Mouse (Mus musculus): ENCODE measurements around the gene Irx4.

Gene Irx4

DNA sequence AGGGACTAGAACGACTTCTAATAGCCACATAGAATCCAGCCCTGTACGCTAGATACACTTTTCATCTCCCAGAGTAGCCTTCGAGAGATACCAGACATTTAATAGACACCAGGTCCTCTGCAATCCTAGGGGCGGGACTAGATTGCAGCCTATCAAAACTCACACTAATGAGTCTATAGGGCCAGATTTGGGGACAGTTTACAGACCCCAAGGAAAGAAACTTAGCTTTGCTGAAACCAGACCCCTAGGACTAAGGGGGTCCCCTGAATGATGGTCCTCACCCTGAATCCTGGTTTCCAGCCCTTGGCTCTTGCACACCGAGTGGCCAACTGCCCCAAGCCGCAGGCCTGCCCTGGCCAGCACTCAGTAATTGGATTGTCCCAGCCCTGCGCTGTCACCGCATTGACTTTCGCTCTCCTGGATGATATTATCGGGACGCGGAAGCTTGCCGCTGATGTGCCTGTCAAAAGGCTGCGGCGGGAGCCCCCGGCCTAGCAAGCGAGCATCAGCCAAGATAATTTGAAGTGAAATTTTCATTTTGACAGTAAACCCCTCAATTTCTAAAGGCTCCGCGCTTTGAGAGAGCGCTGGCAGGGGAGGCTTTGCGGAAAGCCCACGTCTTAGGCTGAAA lies 10.3 kb downstream of the Irx4 start:
- DNase-seq (ENCODE audit: low spot score), result no peak

DNA sequence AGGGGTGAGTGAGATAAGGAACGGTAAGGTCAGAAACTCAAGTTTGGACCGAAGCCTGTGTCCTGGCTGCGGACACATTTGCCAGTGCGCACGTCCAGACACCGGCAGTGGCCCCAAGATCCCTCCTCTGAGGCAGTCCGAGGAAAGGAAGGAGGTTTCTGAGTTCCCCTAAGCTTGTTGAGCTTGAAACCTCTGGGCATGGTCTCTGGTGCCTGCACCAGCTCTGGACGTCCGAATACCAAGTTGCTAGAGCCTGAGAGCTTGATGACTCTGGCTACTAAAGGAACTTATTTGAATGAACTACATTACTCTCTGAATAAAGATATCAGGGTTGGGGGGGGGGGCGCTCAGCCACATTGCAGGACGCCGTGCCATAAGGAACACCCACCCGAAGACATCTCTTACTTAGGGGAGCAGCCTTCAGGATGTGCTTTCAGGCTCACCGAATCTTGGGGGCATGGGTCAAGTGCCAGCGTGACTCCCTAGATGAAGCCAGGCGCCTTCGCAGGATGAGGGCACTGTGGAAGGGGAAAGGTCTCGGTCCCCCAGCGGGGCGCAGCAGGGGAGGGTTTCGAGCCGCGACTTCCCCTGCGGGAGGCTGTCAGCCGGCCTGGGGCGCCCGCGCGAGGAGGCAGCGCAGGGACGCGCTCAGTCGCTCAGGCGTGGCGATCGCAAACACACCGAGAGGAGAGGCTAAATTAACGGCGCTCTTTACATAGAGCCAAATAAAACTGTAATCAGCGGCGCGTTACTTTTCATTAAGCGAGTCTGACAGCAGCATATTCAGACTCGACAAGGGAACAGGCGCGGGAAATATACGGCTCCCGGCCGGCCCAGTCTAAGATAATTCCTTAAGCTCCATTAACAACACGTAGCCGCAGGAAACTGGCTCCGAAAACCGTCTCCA lies 11.3 kb downstream of the Irx4 start:
- no peak for DNase-seq (ENCODE audit: low spot score)

DNA sequence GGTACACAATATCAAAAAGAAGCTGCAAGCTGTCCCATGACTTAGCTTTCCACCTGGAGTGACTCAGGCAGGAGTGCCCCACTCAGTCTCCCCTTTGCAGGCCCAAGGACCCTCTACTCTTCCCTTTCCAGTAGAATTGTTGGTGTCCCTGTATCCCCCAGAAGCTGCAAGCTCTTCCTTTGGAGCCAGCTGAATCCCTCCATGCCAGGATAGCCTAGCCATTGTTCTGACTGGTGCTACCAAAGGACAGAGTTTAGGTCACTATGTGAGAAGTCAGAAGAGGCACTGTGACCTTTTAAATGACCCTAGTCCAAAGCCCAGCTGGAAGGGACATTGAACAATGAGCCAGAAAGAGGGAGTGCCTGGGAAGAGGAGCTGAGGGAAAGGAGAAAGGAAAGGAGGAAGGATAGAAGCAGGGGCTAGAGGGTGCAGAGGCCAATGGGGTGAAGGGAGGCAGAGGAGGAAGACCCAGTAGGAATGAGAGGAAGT lies 12.6 kb downstream of the Irx4 start:
- DNase-seq (ENCODE audit: low spot score), result no peak

DNA sequence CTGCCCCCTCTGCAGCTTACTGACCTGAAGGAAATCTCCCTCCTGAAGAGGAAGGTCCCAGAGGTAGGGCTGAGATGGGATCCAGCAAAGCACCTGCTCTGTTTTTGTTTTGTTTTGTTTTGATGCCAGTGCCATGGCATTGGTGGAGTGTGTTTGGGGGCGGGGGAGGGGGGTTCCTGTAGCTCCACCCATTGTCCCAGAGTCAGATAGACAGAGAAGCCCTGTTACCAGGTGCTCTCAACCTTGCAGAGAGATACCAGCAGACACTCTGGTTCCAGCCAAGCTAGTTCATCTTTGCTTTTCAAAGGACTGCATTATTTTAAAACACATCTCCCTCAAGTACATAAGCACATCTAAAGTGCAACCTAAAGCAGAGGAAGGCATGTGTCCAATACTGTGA lies 13.3 kb downstream of the Irx4 start:
- no peak for DNase-seq (ENCODE audit: low spot score)

DNA sequence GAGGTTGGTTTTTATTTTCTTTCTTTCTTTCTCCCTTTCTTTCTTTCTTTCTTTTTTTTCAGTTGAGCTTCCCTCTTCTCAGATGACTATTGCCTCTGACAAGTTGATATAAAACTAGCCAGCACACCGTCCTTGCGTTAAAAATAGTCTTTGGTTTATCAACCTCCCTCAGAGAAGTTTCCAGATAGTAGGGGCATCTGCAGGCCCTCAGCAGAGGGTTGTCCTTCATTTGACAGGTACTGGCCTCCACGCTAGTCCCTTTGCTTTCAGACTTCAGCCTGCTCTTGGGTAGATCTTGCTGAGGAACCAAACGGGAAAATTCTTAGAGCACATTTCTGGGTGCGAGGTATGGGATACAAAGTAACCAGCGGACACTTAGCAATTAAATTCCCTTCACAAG lies 17.1 kb downstream of the Irx4 start:
- DNase-seq (ENCODE audit: low spot score), result no peak

DNA sequence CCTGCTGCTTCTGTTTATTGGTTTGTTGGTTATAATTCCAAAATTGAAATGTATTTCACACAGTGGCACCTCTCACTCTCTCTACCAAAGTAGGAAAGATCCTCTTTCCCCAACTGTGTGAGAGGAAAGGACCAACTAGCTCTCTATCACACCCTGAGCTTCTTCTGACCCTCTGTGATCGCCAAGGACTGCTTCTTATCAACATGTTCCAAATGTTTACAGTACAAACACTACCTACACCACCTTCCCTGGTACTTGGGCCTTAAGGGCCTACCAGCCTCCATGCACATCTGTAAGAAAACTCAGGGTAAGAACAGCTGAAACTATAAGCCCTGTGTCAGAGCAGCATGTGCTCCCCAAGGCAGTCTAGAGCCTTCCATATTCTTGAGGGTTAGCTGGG lies 17.5 kb downstream of the Irx4 start:
- DNase-seq (ENCODE audit: low spot score), result no peak

DNA sequence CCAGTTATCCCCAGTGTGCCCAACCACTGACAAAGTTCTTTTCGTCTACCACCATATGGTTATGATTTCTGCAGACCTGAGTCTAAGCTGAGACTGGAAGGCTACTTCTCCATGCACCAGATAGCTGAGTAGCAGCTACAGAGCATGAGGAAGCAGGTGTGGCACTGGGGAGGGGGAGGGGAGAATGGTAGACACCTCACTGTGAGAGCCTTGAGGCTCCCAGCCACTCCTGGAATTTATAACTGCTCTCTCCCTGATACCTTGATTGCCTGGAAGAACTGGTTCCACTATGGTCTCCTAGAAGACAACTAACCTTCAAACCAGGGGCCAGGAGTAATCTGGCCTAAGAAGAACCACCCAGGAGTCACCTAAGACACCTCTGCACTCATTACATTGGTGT lies 18.9 kb downstream of the Irx4 start:
- no peak for DNase-seq (ENCODE audit: low spot score)

DNA sequence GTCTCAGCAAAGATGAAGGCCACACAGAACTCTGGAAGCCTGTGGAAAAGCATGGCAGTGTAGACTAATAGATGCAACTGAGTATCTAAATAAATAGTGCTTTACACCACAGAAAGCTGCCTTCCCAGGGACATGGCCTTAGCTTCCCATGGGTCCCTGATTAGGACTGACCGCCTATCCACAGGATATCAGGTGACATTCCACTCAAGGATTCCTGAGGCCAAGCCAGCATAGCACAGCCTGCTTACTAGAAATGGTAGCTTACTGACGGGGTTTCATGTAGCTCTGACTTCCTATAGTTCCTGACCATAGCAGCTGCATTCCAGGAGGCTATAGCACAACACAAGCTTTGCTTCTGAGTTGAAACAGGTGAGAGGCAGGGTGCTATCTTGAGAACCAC lies 22.1 kb downstream of the Irx4 start:
- DNase-seq (ENCODE audit: low spot score), result no peak

DNA sequence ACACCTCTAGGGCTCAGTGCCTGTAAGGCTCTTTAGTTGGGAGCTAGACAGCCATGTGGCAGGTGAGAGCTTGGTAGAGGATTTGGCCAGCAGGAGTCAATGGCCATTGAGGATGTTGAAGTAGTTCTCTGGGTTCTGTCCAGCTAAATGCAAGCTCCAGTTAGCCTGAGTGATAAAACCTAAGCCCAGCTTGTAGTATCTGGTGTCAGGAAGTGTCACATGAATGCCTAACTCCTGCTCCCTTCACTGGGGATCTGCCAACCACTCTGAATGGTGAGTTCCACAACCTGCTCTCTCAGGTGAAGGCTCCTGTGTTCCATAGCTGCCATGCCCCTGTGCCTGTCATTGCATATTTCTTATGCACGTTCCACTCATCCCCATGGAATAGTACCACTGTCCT lies 23.3 kb downstream of the Irx4 start:
- no peak for DNase-seq (ENCODE audit: low spot score)

DNA sequence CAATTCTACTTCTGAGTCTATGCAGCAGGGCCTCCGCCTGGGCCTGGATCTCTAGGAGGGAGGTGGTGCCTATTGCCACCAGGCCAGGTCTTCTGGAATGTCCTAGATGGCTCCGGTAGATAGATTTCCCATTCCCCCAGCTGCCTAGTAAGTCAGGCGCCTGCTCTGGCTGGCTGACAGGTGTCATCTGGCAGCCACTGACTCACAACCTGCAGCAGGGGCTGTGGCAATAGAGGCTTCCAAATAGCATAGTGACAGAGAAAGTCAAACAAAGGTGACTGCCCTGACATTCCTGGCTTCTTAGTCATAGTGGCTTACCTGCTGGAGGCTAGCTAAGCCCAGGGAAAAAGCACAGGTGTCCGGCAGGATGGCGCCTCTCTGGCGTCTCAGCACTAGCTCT lies 29.9 kb downstream of the Irx4 start:
- no peak for DNase-seq (ENCODE audit: low spot score)

DNA sequence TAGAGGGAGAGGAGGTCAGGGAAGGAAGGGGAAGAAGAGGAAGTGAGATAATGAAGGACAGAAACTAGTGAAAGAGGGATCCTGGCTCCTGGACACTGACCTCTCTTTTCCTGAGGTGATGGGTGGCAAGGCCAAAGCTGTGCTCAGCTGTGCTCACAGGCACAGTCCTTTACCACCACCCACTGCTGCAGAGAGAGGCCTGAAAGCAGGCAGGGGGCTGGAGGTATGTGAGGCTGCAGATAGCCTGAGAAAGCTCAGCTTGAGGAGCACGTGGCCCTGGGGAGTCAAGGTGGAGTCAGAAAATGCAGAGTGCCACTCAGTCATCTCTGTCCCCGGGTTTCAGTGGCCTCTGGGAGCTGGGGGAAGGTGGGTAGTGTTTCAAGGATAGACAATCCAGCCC lies 30.8 kb downstream of the Irx4 start:
- no peak for DNase-seq (ENCODE audit: low spot score)

DNA sequence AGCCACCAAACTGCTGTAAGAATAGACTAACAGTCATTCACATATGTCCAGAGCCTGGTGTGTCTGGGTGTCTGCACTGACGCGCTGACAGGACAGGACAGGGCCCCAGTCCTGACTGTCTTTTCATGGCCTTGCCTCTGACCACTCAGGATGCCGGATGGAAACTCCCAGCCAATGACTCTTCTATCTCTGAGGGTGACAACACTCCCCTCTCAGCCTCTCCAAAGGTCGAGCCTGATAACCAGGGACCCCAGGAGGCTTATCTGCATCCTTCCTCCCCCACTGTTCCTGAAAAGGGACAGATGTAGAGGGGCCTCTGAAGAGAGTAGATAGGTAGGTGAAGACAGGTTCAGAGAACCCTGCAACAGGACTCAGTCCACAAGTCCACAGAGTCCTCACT lies 38.4 kb downstream of the Irx4 start:
- no peak for DNase-seq (ENCODE audit: low spot score)

DNA sequence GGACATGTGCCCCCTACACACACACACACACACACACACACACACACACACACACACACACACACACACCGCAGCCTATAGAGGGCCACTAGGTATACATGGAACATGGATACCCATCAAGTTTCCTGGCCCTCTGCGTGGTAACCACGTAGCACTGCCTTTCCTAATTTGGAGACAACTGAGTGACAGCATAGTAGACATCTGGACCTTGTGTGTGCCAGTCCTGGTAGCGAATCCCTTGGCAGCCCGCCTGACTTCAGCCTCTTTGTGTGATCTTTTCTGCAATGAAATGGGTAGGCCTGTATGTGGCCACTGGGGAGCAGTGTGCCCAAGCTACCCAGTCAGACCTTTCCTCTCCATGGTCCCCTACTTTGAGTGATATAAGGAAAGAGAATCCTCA lies 39.0 kb downstream of the Irx4 start:
- no peak for DNase-seq (ENCODE audit: low spot score)

DNA sequence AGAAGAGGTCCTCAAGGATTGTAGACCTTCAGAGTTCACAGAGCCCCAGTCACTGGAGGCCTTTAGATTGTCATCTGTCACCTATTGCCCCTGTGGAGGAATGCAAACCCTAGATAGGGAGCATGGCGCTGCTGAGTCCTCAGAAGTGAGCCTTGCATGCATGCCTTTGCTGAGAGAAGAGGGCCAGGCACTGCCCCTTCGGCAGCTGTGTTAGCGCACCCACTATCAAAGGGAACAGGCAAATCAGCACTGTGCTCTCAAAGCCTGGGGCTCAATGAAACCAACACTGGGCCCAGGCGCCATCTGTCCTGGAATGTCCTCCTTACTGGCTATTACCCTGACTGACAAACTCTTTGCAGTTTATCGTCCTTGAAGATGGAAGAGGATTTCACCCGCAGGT lies 44.5 kb downstream of the Irx4 start:
- DNase-seq (ENCODE audit: low spot score), result no peak

DNA sequence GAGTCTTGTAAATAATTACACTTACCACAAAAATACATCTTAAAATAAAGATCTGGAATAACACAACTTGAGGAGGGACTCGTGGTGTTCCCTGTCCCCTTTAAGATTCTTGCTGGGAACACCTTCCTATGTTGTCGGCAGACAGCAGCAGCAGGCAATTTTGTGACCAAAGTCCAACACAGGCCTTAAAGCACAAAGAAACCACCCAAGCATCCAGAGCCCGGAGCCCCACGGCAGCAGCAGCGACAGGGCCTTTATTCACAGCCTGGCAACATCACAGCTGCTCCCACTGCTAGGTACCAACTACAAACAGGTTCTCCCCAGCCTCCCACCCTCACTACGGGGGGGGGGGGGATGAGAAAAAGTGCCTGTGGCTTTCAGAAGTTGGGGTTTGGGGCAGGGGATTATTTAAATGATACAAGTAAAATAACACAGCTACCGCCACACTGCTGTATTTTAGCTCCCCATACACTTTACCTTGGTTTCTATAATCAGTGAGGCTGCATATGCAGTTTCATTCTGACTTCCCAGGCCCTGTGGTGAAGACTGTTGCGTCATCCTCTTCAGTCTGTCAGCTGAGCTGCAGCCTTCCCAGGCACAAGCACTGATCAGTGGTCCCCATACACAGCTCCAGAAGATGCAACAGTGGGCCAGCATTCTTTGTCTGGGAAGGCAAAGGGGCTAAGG lies 45.3 kb downstream of the Irx4 start:
- DNase-seq (ENCODE audit: low spot score), result no peak

DNA sequence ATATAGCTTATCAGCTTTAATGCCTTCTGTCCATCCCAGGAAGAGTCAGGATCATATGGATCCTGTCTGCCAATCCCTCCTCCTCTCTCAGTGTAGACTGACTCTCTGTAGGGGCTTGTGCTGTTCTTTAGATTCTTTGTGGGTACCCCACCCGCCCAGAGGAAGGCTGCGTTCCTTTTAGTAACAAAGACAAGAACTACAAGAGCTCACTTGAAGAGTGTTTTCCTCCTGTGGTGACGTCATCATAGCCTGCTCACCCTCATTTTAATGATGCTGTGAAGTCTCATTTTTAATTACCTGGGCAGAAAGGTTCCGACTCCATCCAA lies 45.8 kb downstream of the Irx4 start:
- no peak for DNase-seq (ENCODE audit: low spot score)

DNA sequence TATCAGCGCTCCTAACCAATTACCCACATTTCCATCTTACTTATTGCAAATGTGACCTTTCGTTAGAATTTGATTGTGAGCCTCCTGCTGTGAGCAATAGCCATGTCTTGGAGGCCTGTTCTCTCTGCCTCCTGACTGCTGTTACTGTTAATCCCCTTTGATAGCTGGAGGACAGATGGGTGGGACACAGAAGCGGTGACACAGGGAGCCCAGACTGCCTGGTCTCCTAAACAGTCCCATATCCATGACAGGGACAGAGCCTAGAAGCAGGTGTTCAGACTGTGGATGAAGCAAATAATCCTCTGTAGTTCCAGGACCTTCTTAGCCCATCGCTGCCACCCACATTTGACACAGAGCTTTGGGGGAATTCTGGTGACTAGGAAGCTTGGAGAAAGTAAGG lies 46.2 kb downstream of the Irx4 start:
- no peak for DNase-seq (ENCODE audit: low spot score)

DNA sequence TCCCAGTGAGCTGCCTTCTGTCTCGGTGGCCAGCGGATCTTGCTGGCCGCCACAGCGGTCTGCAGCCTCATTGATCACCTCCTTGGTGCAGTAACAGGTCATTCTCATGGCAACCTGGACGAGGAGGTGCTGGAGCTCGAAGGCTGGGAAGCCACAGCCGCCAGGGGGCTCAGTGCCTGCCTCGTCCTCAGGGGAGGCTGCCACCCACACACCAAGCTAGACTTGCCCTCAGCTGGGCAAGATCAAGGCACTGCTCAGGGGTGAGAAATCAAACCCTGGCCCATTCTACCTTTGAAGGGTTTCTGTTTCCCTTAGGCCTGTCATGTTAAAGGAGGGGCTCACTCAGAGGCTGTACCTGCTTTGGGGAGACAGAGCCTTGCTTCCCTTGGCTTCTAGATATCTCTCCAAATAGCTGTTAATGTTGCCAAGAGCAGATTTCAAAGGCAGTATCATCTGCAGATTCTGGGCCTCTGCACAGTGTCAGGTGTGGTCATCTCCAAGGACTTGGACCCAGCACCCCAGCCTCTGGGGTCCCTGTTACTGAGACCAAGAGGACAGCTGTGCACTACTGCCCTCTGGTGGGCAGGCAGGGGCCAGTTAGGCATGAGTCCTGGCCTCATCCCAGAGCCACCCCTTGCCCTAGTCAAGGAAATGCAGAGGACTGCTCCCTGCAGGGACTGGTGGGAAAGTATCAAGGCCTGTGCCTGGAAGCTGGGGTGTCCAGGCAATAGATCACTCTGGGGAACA lies 50.1 kb downstream of the Irx4 start:
- DNase-seq (ENCODE audit: low spot score), result no peak
